Mouse (Mus musculus) heart, embryonic 14.5 days (tissue): Measurements from ENCODE around the gene Aqp11. TPM values are rescaled to one million over a fixed set of nuclear protein-coding genes. Genes with fewer than 3 reads are reported as not detected.

ENCODE experiments used
- polyA plus RNA-seq: library from polyadenylated mRNA; unstranded; fragments of >200 nt; fragmentation: Nextera tagmentation; extraction: Ambion mirVana; gene quantifications from 2 replicates; pipeline ENCODE4 v1.2.1, GENCODE M21; 2014

The Aqp11 gene
- polyA plus RNA-seq, 1 experiment from 2014 or later, result 2.1 TPM

Other genes starting within 250 kb of the Aqp11 start
- 50.8 and 58.3 TPM in 2 replicates for gene Aamdc, start 158.8 kb downstream of the Aqp11 start, polyA plus RNA-seq
- 12.7 and 14.8 TPM in 2 replicates for gene Rsf1, start 158.4 kb downstream of the Aqp11 start, polyA plus RNA-seq
- 93.4 and 100 TPM in 2 replicates for gene Clns1a, start 41.7 kb downstream of the Aqp11 start, polyA plus RNA-seq
- 3.4 and 4.1 TPM in 2 replicates for gene Pak1, start 50.3 kb upstream of the Aqp11 start, polyA plus RNA-seq
- not detected in 2 replicates for gene Gdpd4, start 181.7 kb upstream of the Aqp11 start, polyA plus RNA-seq